Mouse (Mus musculus): Measurements from ENCODE around the gene Hspg2. TPM values are rescaled to one million over a fixed set of nuclear protein-coding genes. Genes with fewer than 3 reads are reported as not detected.

Hspg2 gene
- polyA plus RNA-seq, 1 experiment from 2014 or later: 5.2 TPM

DNA sequence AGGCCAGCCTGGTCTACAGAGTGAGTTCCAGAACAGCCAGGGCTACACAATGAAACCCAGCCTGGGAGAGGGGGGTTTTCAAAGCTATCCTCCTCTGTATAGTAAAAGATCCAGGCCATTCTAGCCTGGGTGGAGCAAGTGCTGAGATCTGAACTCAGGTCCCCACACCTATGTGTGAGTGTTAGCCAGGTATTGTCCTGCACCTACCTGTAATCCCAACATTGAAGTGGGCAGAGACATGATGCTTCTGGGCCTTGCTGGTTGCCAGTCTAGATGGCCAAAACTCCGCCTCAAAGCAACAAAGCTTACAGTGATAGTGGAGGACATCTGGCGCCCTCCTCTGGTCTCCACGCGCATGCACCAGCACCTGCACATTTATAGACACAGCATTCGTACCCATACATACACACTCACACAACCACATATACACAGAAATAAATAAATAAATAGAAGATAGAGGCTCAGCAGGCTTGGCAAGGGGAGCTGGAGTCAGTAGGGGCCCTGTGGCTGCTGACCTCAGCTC is 77.5 kb downstream of the Hspg2 start:
- Histone ChIP-seq H3K27me3 (ENCODE audit: control insufficient read depth, insufficient read depth, low read depth, low read length) (no peaks in the 10 kb centered on the region), H3K27ac (ENCODE audit: low read length) (no peak overlapping the region), H3K4me2 (ENCODE audit: low read depth, low read length) (no peak overlapping the region), H3K36me3 (ENCODE audit: control insufficient read depth, insufficient read depth) (no peaks in the 10 kb centered on the region; the same call in 1 of the 2 replicates), H3K9ac (ENCODE audit: low read depth, low read length) (no peak overlapping the region), H3K4me1 (ENCODE audit: control insufficient read depth, low read depth, low read length) (no peaks in the 10 kb centered on the region), H3K9me3 (replicated peaks; ENCODE audit: control insufficient read depth, low read length) (no peaks in the 10 kb centered on the region), H3K4me3 (ENCODE audit: low read depth, low read length) (no peak overlapping the region)
- no peak for ATAC-seq (ENCODE audit: low read depth)
- 58% methylated on average over 5 of the region's 5 CpGs for WGBS (ENCODE audit: insufficient replicate concordance)

DNA sequence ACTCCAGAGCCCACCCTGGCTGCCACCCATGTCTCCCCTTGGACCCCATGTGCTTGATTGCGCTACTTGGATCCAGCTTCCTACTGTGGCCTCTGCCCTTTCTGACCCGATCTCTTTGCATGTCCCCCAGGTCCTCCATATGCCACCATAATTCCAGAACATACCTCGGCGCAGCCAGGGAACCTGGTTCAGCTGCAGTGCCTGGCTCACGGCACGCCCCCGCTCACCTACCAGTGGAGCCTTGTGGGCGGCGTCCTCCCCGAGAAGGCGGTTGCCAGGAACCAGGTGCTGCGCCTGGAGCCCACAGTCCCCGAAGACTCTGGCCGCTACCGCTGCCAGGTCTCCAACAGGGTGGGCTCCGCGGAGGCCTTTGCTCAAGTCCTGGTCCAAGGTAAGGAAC is 84.9 kb downstream of the Hspg2 start:
- H3K36me3 ChIP-seq (ENCODE audit: control insufficient read depth, insufficient read depth): no peaks in the 10 kb centered on the region

DNA sequence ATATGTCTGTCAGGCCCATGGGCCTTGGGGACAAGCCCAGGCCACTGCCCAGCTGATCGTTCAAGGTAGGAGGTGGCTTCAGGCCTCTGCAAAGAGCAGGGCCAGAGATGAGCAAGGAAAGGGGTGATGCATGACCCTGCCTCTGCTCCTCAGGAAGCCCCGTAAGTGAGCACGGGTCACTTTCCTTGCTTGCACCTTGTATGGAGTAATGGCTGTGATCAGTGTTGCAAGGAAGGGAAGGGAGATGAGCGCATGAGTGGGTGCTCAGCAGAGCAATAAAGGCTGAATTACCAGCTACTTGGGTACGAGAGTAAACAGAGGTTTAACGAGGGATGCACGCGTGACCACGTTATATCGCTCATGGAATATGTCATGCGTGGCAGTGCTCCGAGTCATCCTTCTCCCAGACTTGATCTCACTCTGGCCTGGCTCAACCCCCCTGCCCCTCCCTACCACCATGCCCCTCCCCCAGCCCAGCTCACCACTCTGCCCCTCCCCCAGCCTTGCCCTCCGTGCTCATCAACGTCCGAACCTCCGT is 88.2 kb downstream of the Hspg2 start:
- H3K4me3 ChIP-seq (ENCODE audit: low read depth, low read length): no peak overlapping the region
- no peaks in the 10 kb centered on the region for H3K36me3 ChIP-seq (ENCODE audit: control insufficient read depth, insufficient read depth)
- H3K27ac ChIP-seq (ENCODE audit: low read length): no peak overlapping the region
- no peaks in the 10 kb centered on the region for H3K9me3 ChIP-seq (replicated peaks; ENCODE audit: control insufficient read depth, low read length)
- no peaks in the 10 kb centered on the region for H3K4me1 ChIP-seq (ENCODE audit: control insufficient read depth, low read depth, low read length)
- no peak overlapping the region for H3K9ac ChIP-seq (ENCODE audit: low read depth, low read length)
- H3K4me2 ChIP-seq (ENCODE audit: low read depth, low read length): no peak overlapping the region
- ATAC-seq (ENCODE audit: low read depth): no peak
- WGBS (ENCODE audit: insufficient replicate concordance): 76% methylated on average over 16 of the region's 16 CpGs
- H3K27me3 ChIP-seq (ENCODE audit: control insufficient read depth, insufficient read depth, low read depth, low read length): no peaks in the 10 kb centered on the region

More for the DNA sequence above, 84.9 kb downstream of the Hspg2 start:
- Histone ChIP-seq H3K4me2 (ENCODE audit: low read depth, low read length) (no peak overlapping the region), H3K4me1 (ENCODE audit: control insufficient read depth, low read depth, low read length) (no peaks in the 10 kb centered on the region), H3K27me3 (ENCODE audit: control insufficient read depth, insufficient read depth, low read depth, low read length) (no peaks in the 10 kb centered on the region), H3K4me3 (ENCODE audit: low read depth, low read length) (no peak overlapping the region), H3K9ac (ENCODE audit: low read depth, low read length) (no peak overlapping the region), H3K27ac (ENCODE audit: low read length) (no peak overlapping the region), H3K9me3 (replicated peaks; ENCODE audit: control insufficient read depth, low read length) (no peaks in the 10 kb centered on the region)
- ATAC-seq (ENCODE audit: low read depth): no peak
- 84% methylated on average over 17 of the region's 17 CpGs for WGBS (ENCODE audit: insufficient replicate concordance)

DNA sequence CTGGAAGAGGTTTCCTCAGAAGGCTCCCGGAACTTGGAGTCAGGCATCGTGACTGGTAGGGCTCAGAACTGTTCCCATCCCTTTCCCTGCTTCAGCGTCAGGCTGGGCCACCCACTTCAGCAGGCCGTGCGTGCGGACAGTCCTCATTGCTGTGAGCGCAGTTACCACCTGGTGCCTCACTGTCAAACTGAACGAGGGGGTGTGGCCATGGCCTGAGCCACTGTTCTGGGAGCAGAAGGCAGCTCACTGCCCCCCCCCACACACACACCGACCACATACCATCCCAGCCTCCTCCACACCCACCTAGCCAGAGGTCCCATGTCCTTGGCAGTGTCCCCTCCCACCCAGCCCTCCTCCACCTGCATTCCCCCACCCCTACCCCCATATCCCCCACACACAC is 101.3 kb downstream of the Hspg2 start:
- H3K36me3 ChIP-seq (ENCODE audit: control insufficient read depth, insufficient read depth): no peaks in the 10 kb centered on the region
- no peak overlapping the region for H3K4me3 ChIP-seq (ENCODE audit: low read depth, low read length)
- no peaks in the 10 kb centered on the region for H3K27me3 ChIP-seq (ENCODE audit: control insufficient read depth, insufficient read depth, low read depth, low read length)
- H3K9ac ChIP-seq (ENCODE audit: low read depth, low read length): no peak overlapping the region
- 68% methylated on average over 9 of the region's 9 CpGs for whole genome bisulfite sequencing (ENCODE audit: insufficient replicate concordance)
- H3K27ac ChIP-seq (ENCODE audit: low read length): no peak overlapping the region
- H3K4me1 ChIP-seq (ENCODE audit: control insufficient read depth, low read depth, low read length): no peaks in the 10 kb centered on the region
- H3K4me2 ChIP-seq (ENCODE audit: low read depth, low read length): no peak overlapping the region
- H3K9me3 ChIP-seq (replicated peaks; ENCODE audit: control insufficient read depth, low read length): no peaks in the 10 kb centered on the region
- no peak for ATAC-seq (ENCODE audit: low read depth)

DNA sequence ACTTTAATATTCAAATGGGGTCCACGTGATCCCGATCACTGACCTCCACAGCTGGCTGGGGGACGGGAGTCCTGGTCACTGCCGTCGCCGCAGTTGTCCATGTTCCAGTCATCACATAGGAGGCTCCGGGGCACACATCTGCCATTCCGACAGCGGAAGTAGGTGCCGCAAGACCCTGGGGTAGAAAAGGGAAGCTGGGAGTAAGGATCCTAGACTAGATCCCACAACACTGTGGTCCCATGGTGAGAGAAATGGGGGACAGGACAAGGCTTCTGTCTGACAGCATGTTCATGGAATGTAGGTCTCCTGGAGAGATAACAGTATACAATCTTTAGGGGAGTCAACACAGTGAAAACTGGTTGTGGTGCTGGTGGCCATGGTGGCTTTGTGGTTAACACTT is 105.9 kb downstream of the Hspg2 start, which contains the start of gene Ldlrad2:
Ldlrad2 (minus strand) TSS at position 101 of the 400 bp plus-strand sequence.
- H3K4me3 ChIP-seq (ENCODE audit: low read depth, low read length): no peak within 1 kb of the TSS
- WGBS (ENCODE audit: insufficient replicate concordance): 80% methylated on average over 10 of the region's 10 CpGs
- H3K9me3 ChIP-seq (replicated peaks; ENCODE audit: control insufficient read depth, low read length): no peaks in the 10 kb centered on the region
- peaks cover 10% of the 10 kb centered on the region for H3K27me3 ChIP-seq (ENCODE audit: control insufficient read depth, insufficient read depth, low read depth, low read length)
- H3K27ac ChIP-seq (ENCODE audit: low read length): no peak within 1 kb of the TSS
- no peaks in the 10 kb centered on the region for H3K36me3 ChIP-seq (ENCODE audit: control insufficient read depth, insufficient read depth)
- no peak within 1 kb of the TSS for H3K4me2 ChIP-seq (ENCODE audit: low read depth, low read length)
- no peak within 1 kb of the TSS for H3K9ac ChIP-seq (ENCODE audit: low read depth, low read length)
- no peaks in the 10 kb centered on the region; the same call in 1 of the 2 replicates for H3K4me1 ChIP-seq (ENCODE audit: control insufficient read depth, low read depth, low read length)
- ATAC-seq (ENCODE audit: low read depth): no peak

DNA sequence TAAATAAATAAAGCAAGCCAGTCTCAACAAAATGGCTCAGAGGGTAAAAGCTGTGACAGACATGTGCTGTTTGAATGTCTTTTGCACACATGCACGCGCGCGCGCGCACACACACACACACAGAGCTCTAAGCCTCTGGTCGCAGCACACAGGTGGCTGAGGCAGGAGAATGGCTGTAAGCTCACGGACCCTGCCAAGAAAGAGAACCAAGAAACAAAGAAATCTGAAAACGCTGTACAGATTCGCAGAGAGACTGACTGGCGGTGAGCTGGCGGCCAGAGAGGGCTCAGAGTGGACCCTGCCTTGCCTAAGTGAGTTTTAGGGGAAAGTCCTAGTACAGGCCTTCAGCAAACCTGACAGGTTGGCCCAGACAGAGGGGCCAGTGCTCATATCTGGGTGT is 108.9 kb downstream of the Hspg2 start:
- ATAC-seq (ENCODE audit: low read depth): no peak
- Histone ChIP-seq H3K36me3 (ENCODE audit: control insufficient read depth, insufficient read depth) (no peaks in the 10 kb centered on the region), H3K9ac (ENCODE audit: low read depth, low read length) (no peak overlapping the region), H3K4me2 (ENCODE audit: low read depth, low read length) (no peak overlapping the region), H3K4me1 (ENCODE audit: control insufficient read depth, low read depth, low read length) (no peaks in the 10 kb centered on the region; the same call in 1 of the 2 replicates), H3K27ac (ENCODE audit: low read length) (no peak overlapping the region), H3K9me3 (replicated peaks; ENCODE audit: control insufficient read depth, low read length) (no peaks in the 10 kb centered on the region), H3K4me3 (ENCODE audit: low read depth, low read length) (no peak overlapping the region), H3K27me3 (ENCODE audit: control insufficient read depth, insufficient read depth, low read depth, low read length) (peaks cover 12% of the 10 kb centered on the region)
- WGBS (ENCODE audit: insufficient replicate concordance): 84% methylated on average over 12 of the region's 12 CpGs

DNA sequence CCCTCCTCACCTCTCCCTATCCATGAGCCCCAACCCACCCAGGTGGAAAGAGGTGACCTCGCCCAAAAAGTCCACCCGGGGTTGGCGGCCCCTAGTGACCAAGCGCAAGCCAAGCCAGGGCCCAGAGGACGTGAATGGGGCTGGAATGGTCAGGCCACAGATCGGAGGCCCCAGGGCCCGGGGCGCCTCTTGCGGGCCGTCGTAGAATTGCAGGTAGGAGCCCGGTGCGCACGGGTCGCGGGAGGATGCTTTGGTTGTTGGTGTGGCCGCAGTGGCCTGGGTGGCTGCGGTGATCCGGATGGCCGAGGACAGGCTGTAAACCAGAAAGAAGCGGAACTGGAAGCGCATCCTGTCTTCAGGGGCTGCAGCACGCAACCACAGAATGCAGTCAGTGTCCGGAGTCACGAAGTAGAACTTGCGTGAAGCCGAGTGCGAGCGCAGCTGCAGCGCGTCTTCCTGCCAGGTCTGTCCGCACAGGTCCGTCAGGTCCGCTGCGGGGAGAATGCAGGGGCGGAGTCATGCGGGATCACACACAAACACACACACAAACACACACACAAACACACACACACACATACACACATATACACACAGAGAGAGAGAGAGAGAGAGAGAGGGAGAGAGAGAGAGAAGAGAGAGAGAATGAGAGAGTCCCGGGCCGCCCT is 109.7 kb downstream of the Hspg2 start:
- peak overlapping the region; percentile 47 for H3K4me2 ChIP-seq (ENCODE audit: low read depth, low read length)
- peak; percentile 35; the same call in 1 of the 2 replicates for ATAC-seq (ENCODE audit: low read depth)
- H3K9me3 ChIP-seq (replicated peaks; ENCODE audit: control insufficient read depth, low read length): no peaks in the 10 kb centered on the region
- H3K36me3 ChIP-seq (ENCODE audit: control insufficient read depth, insufficient read depth): no peaks in the 10 kb centered on the region
- WGBS (ENCODE audit: insufficient replicate concordance): 3% methylated on average over 39 of the region's 39 CpGs
- no peak overlapping the region for H3K9ac ChIP-seq (ENCODE audit: low read depth, low read length)
- peaks cover 12% of the 10 kb centered on the region for H3K27me3 ChIP-seq (ENCODE audit: control insufficient read depth, insufficient read depth, low read depth, low read length)
- H3K4me3 ChIP-seq (ENCODE audit: low read depth, low read length): peak overlapping the region; percentile 11; the same call in 1 of the 2 replicates
- H3K4me1 ChIP-seq (ENCODE audit: control insufficient read depth, low read depth, low read length): no peaks in the 10 kb centered on the region; the same call in 1 of the 2 replicates
- no peak overlapping the region for H3K27ac ChIP-seq (ENCODE audit: low read length)

DNA sequence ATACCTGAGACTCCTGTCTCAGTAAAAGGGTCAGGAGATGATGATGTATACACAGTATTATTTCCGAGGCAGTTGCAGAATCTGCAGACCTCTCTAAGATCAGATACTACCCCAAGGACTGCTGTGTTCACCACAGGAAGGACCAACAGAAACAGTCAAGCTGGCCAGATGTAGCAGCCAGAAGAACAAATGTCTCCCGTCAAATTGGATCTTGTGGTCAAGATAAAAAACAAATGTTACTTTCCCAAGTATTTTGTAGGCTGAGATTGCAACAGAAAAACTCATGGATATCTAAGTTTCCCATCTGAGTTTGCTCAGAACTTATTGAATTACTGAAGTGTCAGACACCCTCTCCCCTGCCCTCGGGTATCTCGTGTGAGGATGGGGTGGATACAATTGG is 111.2 kb downstream of the Hspg2 start:
- Histone ChIP-seq H3K9ac (ENCODE audit: low read depth, low read length) (no peak overlapping the region), H3K4me3 (ENCODE audit: low read depth, low read length) (no peak overlapping the region), H3K36me3 (ENCODE audit: control insufficient read depth, insufficient read depth) (no peaks in the 10 kb centered on the region), H3K4me1 (ENCODE audit: control insufficient read depth, low read depth, low read length) (no peaks in the 10 kb centered on the region; the same call in 1 of the 2 replicates), H3K4me2 (ENCODE audit: low read depth, low read length) (no peak overlapping the region), H3K9me3 (replicated peaks; ENCODE audit: control insufficient read depth, low read length) (no peaks in the 10 kb centered on the region), H3K27me3 (ENCODE audit: control insufficient read depth, insufficient read depth, low read depth, low read length) (peaks cover 12% of the 10 kb centered on the region), H3K27ac (ENCODE audit: low read length) (no peak overlapping the region)
- 26% methylated on average over 4 of the region's 4 CpGs for WGBS (ENCODE audit: insufficient replicate concordance)
- ATAC-seq (ENCODE audit: low read depth): no peak

DNA sequence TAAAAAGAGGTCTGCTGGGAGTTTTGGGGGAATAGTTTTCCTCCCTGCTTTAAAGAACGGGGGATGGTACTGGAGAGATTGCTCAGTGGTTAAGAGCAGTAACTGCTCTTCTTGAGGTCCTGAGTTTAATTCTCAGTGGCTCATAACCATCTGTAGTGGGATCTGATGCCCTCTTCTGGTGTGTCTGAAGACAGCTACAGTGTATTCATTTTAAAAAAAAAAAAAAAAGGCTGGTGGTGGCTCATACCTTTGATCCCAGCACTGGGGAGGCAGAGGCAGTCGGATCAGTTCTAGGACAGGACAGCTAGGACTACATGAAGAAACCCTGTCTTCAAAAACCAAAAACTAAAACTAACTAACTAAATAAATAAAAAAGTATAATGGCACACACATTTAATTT is 111.7 kb downstream of the Hspg2 start:
- no peaks in the 10 kb centered on the region; the same call in 1 of the 2 replicates for H3K4me1 ChIP-seq (ENCODE audit: control insufficient read depth, low read depth, low read length)
- H3K27ac ChIP-seq (ENCODE audit: low read length): no peak overlapping the region
- H3K9me3 ChIP-seq (replicated peaks; ENCODE audit: control insufficient read depth, low read length): no peaks in the 10 kb centered on the region
- no peak overlapping the region for H3K4me2 ChIP-seq (ENCODE audit: low read depth, low read length)
- H3K27me3 ChIP-seq (ENCODE audit: control insufficient read depth, insufficient read depth, low read depth, low read length): peaks cover 12% of the 10 kb centered on the region
- no peaks in the 10 kb centered on the region for H3K36me3 ChIP-seq (ENCODE audit: control insufficient read depth, insufficient read depth)
- no peak for ATAC-seq (ENCODE audit: low read depth)
- no peak overlapping the region for H3K9ac ChIP-seq (ENCODE audit: low read depth, low read length)
- WGBS (ENCODE audit: insufficient replicate concordance): 53% methylated on average over 2 of the region's 2 CpGs
- H3K4me3 ChIP-seq (ENCODE audit: low read depth, low read length): no peak overlapping the region
